Mouse (Mus musculus) kidney, postnatal 4 days (tissue): ENCODE data around the gene Rai1.
A peak's percentile ranks its signal among the peaks of the same experiment; 100 is the strongest.

Experiments used
- DNase-seq, 2 experiments: peaks; one replicate each; pipeline ENCODE4 v3.0.0; 2021; ENCODE audit warnings: mixed read lengths in 2 of 2

Rai1 gene

GRCm38 (mm10) chr11:60164450-60164849 lies 59.6 kb downstream of the Rai1 start:
- DNase-seq = no peak

GRCm38 (mm10) chr11:60165076-60165475 lies 60.3 kb downstream of the Rai1 start:
- DNase-seq = peak; percentile 49 to 65

GRCm38 (mm10) chr11:60168780-60169179 lies 64.0 kb downstream of the Rai1 start:
- no peak for DNase-seq

GRCm38 (mm10) chr11:60172074-60172473 lies 67.3 kb downstream of the Rai1 start:
- DNase-seq = no peak

- DNase-seq = no peak
Observed at GRCm38 (mm10) chr11:60173606-60174184, 68.9 kb downstream of the Rai1 start.

GRCm38 (mm10) chr11:60175371-60176181 lies 70.8 kb downstream of the Rai1 start:
- DNase-seq = peak; percentile 60 to 75

- peak; percentile 76 to 87 for DNase-seq
Observed at GRCm38 (mm10) chr11:60176182-60176974, 71.6 kb downstream of the Rai1 start.

GRCm38 (mm10) chr11:60176975-60177657 lies 72.3 kb downstream of the Rai1 start:
- peak; percentile 81 to 86 for DNase-seq

GRCm38 (mm10) chr11:60178005-60178404 lies 73.2 kb downstream of the Rai1 start:
- peak in 1 of 2 experiments; percentile 31 for DNase-seq

- DNase-seq = peak; percentile 50 to 69
Observed at GRCm38 (mm10) chr11:60178506-60178905, 73.7 kb downstream of the Rai1 start.

- DNase-seq = peak; percentile 68 to 82
Observed at GRCm38 (mm10) chr11:60182116-60182670, 77.4 kb downstream of the Rai1 start.

GRCm38 (mm10) chr11:60182741-60183140 lies 77.9 kb downstream of the Rai1 start:
- DNase-seq = no peak

GRCm38 (mm10) chr11:60184346-60185325 lies 79.8 kb downstream of the Rai1 start:
- no peak for DNase-seq

GRCm38 (mm10) chr11:60185396-60186231 lies 80.8 kb downstream of the Rai1 start:
- no peak for DNase-seq

GRCm38 (mm10) chr11:60187070-60187469 lies 82.3 kb downstream of the Rai1 start:
- DNase-seq = no peak

GRCm38 (mm10) chr11:60188275-60188853 lies 83.6 kb downstream of the Rai1 start:
- DNase-seq = no peak

GRCm38 (mm10) chr11:60189501-60190040 lies 84.8 kb downstream of the Rai1 start:
- peak; percentile 50 to 64 for DNase-seq

GRCm38 (mm10) chr11:60190055-60190641 lies 85.3 kb downstream of the Rai1 start:
- no peak for DNase-seq

GRCm38 (mm10) chr11:60192534-60192933 lies 87.7 kb downstream of the Rai1 start:
- no peak for DNase-seq
